Mouse (Mus musculus): ENCODE measurements around the gene Chn2. TPM values are rescaled to one million over a fixed set of nuclear protein-coding genes. Genes with fewer than 3 reads are reported as not detected.

The Chn2 gene
- polyA plus RNA-seq, 1 experiment from 2014 or later = 4.3 TPM

DNA sequence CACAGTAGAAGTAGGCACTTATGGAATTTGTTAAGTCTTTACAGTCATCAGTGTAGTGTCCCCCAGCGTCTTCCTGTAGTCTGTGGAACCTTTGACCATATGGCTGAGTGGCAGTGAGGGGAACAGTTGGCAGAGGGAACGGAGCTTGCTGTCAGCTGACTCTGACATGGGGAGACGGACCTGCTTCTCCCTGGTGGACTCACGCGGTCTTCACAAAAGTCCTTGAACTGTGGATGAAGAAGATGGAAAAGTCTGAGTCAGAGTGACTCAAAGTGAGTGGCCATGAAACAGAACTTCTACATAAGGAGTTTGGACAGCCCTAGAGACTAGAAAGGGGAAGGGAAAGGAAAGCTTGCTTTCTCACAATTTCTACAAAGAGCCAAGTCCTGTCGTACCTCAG is 36.1 kb downstream of the Chn2 start:
- Histone ChIP-seq H3K27ac (replicated peaks) (no peak overlapping the region), H3K9ac (no peak overlapping the region), H3K27me3 (no peaks in the 10 kb centered on the region), H3K36me3 (replicated peaks) (no peaks in the 10 kb centered on the region), H3K4me3 (replicated peaks) (no peak overlapping the region), H3K4me2 (no peak overlapping the region), H3K4me1 (replicated peaks) (peaks cover 8% of the 10 kb centered on the region), H3K9me3 (replicated peaks) (no peaks in the 10 kb centered on the region)
- 60% methylated on average over 6 of the region's 6 CpGs for WGBS (ENCODE audit: insufficient replicate concordance)
- ATAC-seq (ENCODE audit: insufficient read depth) = no peak

DNA sequence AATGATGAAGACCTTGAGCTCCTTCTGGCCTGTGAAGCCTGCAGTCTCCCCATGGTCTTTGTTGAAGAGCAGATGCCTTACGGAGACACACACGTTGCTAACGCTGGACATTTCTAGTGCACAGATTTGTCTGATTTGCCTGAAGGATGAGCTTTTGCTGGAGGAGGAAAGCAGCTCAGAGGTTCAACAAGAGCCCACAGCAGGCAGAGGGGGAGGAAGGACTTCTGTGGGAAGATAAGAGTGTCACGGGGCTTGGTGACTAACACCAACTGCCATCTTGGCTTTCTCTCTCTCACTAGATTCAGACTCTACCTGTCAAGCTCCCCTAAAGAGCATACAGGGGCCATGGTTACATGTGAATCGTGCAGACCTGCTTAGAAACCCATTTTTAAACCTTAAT is 37.3 kb downstream of the Chn2 start:
- no peak for ATAC-seq (ENCODE audit: insufficient read depth)
- Histone ChIP-seq H3K4me3 (replicated peaks) (no peak overlapping the region), H3K27me3 (no peaks in the 10 kb centered on the region), H3K36me3 (replicated peaks) (no peaks in the 10 kb centered on the region), H3K4me2 (no peak overlapping the region), H3K4me1 (replicated peaks) (0 out of 2 replicates have a peak, but pooled peaks cover 2% of the 10 kb centered on the region), H3K9ac (no peak overlapping the region), H3K27ac (replicated peaks) (no peak overlapping the region), H3K9me3 (replicated peaks) (no peaks in the 10 kb centered on the region)
- 44% methylated on average over 5 of the region's 5 CpGs for WGBS (ENCODE audit: insufficient replicate concordance)

- no peak overlapping the region for H3K4me2 ChIP-seq
- ATAC-seq (ENCODE audit: insufficient read depth) = no peak
- no peak overlapping the region for H3K9ac ChIP-seq
- 14% methylated on average over 2 of the region's 2 CpGs for WGBS (ENCODE audit: insufficient replicate concordance)
- no peaks in the 10 kb centered on the region for H3K9me3 ChIP-seq (replicated peaks)
- no peak overlapping the region for H3K4me3 ChIP-seq (replicated peaks)
- no peaks in the 10 kb centered on the region for H3K27me3 ChIP-seq
- no peak overlapping the region for H3K27ac ChIP-seq (replicated peaks)
- no peaks in the 10 kb centered on the region for H3K4me1 ChIP-seq (replicated peaks)
- H3K36me3 ChIP-seq (replicated peaks) = no peaks in the 10 kb centered on the region
Measured at GRCm38 (mm10) chr6:54078269-54078668, 38.9 kb downstream of the Chn2 start.

DNA sequence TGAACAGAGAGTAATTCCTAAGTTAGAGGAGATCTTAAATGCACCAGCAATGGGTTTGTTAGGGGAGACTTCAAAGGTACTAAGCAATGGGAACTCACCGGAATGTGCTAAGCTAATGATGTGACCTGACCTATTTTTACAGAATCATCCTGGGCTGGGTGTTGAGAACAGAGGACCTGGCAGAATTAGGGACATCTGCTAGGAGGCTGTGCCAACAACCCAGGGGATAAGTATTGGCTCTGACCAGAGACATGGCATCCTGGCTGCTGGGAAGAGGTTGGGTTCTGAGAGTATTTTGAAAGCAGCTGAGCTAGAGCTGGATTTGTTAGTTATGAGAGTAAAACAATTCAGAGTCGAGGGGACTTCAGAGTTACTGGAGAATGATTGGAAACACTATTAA is 40.5 kb downstream of the Chn2 start:
- no peak for ATAC-seq (ENCODE audit: insufficient read depth)
- Histone ChIP-seq H3K4me2 (no peak overlapping the region), H3K27ac (replicated peaks) (no peak overlapping the region), H3K36me3 (replicated peaks) (no peaks in the 10 kb centered on the region), H3K9me3 (replicated peaks) (no peaks in the 10 kb centered on the region), H3K27me3 (no peaks in the 10 kb centered on the region), H3K9ac (no peak overlapping the region), H3K4me1 (replicated peaks) (no peaks in the 10 kb centered on the region), H3K4me3 (replicated peaks) (no peak overlapping the region)
- 72% methylated on average over 2 of the region's 2 CpGs for WGBS (ENCODE audit: insufficient replicate concordance)

DNA sequence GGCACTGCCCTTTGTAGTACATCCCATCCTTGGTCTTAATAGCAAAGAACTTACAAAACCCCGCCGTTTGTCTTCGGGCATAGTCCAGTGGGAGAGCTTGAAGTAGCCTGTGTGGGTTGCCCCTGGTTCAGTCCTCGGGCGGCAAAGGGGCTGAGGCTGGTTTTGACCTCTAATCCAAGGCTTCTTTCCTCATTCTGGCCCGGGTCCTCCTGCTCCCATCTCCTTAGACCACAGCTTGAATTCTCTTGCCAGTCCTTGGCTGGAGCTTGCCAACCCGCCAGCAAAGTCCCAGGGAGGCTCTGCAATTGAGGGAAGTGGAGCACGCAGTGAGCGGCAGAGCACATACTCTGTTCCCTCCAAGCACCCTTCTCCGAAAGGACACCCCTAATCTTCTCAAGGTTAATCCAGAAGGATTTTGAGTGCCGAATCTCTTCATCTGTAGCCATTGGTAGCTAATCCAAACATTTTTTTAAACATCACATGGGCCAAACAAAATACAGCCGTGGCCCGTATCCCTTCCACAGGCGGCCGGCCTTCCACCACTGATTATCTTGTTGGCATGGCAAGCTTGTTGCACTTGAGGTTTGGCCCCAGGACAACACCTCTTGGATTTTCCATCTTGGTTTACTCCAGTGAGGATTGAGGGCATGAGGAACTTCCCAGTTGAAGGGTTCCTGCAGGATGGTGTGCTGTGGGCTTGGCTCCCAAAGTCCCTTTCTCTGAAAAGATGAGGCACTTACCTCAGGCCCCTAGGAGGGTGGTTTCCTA is 41.3 kb downstream of the Chn2 start:
- Histone ChIP-seq H3K36me3 (replicated peaks) (no peaks in the 10 kb centered on the region), H3K4me3 (replicated peaks) (no peak overlapping the region), H3K27ac (replicated peaks) (no peak overlapping the region), H3K27me3 (no peaks in the 10 kb centered on the region), H3K4me2 (no peak overlapping the region), H3K9ac (no peak overlapping the region), H3K4me1 (replicated peaks) (no peaks in the 10 kb centered on the region), H3K9me3 (replicated peaks) (no peaks in the 10 kb centered on the region)
- WGBS (ENCODE audit: insufficient replicate concordance) = 77% methylated on average over 15 of the region's 15 CpGs
- ATAC-seq (ENCODE audit: insufficient read depth) = no peak

DNA sequence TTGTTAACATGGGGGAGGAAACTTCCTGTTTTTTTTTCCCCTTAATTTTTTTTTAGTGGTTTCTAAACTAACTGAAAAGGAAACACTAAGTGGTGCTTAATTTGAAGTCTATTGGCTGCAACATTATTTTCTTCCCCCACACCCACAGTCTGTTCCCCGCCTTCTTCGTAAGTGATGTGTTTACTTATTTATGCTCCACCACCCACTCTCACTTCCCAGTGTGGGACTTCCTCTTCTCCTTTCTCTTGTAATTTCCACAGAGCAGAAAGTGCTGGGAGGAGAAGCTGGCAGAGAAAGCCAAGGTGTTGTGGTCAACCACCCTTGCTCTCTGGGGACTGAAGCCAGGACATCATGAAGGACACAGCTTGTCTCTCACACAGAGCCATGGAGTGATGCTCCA is 43.2 kb downstream of the Chn2 start:
- Histone ChIP-seq H3K4me3 (replicated peaks) (no peak overlapping the region), H3K9ac (no peak overlapping the region), H3K36me3 (replicated peaks) (no peaks in the 10 kb centered on the region), H3K4me1 (replicated peaks) (no peaks in the 10 kb centered on the region), H3K4me2 (no peak overlapping the region), H3K27me3 (no peaks in the 10 kb centered on the region), H3K9me3 (replicated peaks) (no peaks in the 10 kb centered on the region), H3K27ac (replicated peaks) (no peak overlapping the region)
- WGBS (ENCODE audit: insufficient replicate concordance) = 42% methylated on average over 2 of the region's 2 CpGs
- no peak; the same call in 1 of the 2 replicates for ATAC-seq (ENCODE audit: insufficient read depth)

GRCm38 (mm10) chr6:54084046-54084445 is 44.7 kb downstream of the Chn2 start:
- Histone ChIP-seq H3K36me3 (replicated peaks) (no peaks in the 10 kb centered on the region), H3K27me3 (no peaks in the 10 kb centered on the region), H3K4me3 (replicated peaks) (no peak overlapping the region), H3K4me1 (replicated peaks) (no peaks in the 10 kb centered on the region), H3K4me2 (no peak overlapping the region), H3K9me3 (replicated peaks) (no peaks in the 10 kb centered on the region), H3K27ac (replicated peaks) (no peak overlapping the region), H3K9ac (no peak overlapping the region)
- 66% methylated on average over 6 of the region's 6 CpGs for WGBS (ENCODE audit: insufficient replicate concordance)
- no peak for ATAC-seq (ENCODE audit: insufficient read depth)

DNA sequence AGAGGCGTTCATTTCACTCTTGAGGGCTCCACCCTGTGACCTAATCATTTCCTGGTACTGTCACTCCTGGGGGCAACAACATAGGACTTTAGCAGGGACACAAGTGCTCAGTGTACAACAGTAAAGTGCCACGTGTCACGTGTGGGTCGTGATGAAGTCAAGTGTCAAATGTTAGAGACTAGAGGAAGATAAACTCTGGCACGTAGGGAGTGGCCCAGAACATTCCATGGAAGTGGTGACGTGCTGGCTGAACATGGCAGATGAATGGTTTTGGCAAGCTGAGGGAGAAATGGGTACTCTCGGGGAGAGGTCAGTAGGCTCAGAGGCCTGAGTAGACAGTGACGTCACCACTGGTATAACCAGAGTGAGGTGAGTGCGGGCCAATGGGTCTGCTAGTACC is 45.7 kb downstream of the Chn2 start:
- Histone ChIP-seq H3K9ac (no peak overlapping the region), H3K36me3 (replicated peaks) (no peaks in the 10 kb centered on the region), H3K27me3 (no peaks in the 10 kb centered on the region), H3K4me3 (replicated peaks) (no peak overlapping the region), H3K4me2 (no peak overlapping the region), H3K4me1 (replicated peaks) (no peaks in the 10 kb centered on the region), H3K27ac (replicated peaks) (no peak overlapping the region), H3K9me3 (replicated peaks) (no peaks in the 10 kb centered on the region)
- no peak for ATAC-seq (ENCODE audit: insufficient read depth)
- WGBS (ENCODE audit: insufficient replicate concordance) = 61% methylated on average over 9 of the region's 9 CpGs

DNA sequence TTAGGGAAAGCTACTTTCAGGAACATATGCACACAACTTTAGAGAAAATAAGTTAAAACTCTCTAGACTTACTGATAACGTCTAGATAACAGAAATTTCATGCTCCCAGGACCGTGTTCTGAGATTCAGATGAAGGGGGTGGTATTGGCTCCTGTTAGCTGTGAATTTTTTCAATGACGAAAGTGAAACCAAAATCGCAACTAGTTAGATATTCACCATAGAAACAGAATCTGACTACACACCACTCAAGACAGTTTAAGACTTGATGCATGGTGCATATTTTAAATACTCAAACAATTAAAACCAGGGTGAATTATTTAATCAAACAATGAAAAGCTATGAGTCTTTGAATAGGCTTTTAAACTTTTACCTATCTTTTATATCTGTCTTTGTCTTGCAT is 48.8 kb downstream of the Chn2 start:
- no peak for ATAC-seq (ENCODE audit: insufficient read depth)
- no peaks in the 10 kb centered on the region for H3K27me3 ChIP-seq

GRCm38 (mm10) chr6:54090822-54091221 is 51.5 kb downstream of the Chn2 start:
- Histone ChIP-seq H3K4me3 (replicated peaks) (no peak overlapping the region), H3K4me1 (replicated peaks) (no peaks in the 10 kb centered on the region), H3K4me2 (no peak overlapping the region), H3K9ac (no peak overlapping the region), H3K27me3 (no peaks in the 10 kb centered on the region), H3K9me3 (replicated peaks) (no peaks in the 10 kb centered on the region), H3K27ac (replicated peaks) (no peak overlapping the region), H3K36me3 (replicated peaks) (no peaks in the 10 kb centered on the region)
- 31% methylated on average over 3 of the region's 3 CpGs for WGBS (ENCODE audit: insufficient replicate concordance)
- ATAC-seq (ENCODE audit: insufficient read depth) = no peak

More for the DNA sequence above, 48.8 kb downstream of the Chn2 start:
- H3K9me3 ChIP-seq (replicated peaks) = no peaks in the 10 kb centered on the region
- no peak overlapping the region for H3K4me2 ChIP-seq
- 58% methylated on average over 4 of the region's 4 CpGs for WGBS (ENCODE audit: insufficient replicate concordance)
- H3K4me3 ChIP-seq (replicated peaks) = no peak overlapping the region
- no peaks in the 10 kb centered on the region for H3K4me1 ChIP-seq (replicated peaks)
- H3K27ac ChIP-seq (replicated peaks) = no peak overlapping the region
- no peak overlapping the region for H3K9ac ChIP-seq
- no peaks in the 10 kb centered on the region for H3K36me3 ChIP-seq (replicated peaks)

- H3K27ac ChIP-seq (replicated peaks) = no peak overlapping the region
- H3K27me3 ChIP-seq = no peaks in the 10 kb centered on the region
- H3K4me2 ChIP-seq = no peak overlapping the region
- no peaks in the 10 kb centered on the region for H3K9me3 ChIP-seq (replicated peaks)
- ATAC-seq (ENCODE audit: insufficient read depth) = no peak
- 64% methylated on average over 3 of the region's 3 CpGs for WGBS (ENCODE audit: insufficient replicate concordance)
- no peak overlapping the region for H3K4me3 ChIP-seq (replicated peaks)
- no peak overlapping the region for H3K9ac ChIP-seq
- H3K36me3 ChIP-seq (replicated peaks) = no peaks in the 10 kb centered on the region
- no peaks in the 10 kb centered on the region for H3K4me1 ChIP-seq (replicated peaks)
Measured at GRCm38 (mm10) chr6:54092920-54093319, 53.6 kb downstream of the Chn2 start.

Measured in liver, embryonic 15.5 days (tissue).